Mouse (Mus musculus) ES-Bruce4 (cell line): ENCODE measurements around the gene Trim5.
"Not testable (repeated sequence)": the region's sequence is repeated elsewhere in the genome, so short reads cannot be mapped to it uniquely, and the experiment has no call there.

Source experiments
- CTCF ChIP-seq: IDR thresholded peaks from one replicate; pipeline ENCODE4 v1.8.1; 2011; ENCODE audit warnings: low read depth, low read length
- EP300 ChIP-seq: IDR thresholded peaks from 2 replicates; pipeline ENCODE4 v1.6.1; 2011; ENCODE audit warnings: low read depth, low read length; ENCODE audit not compliant: insufficient read depth
- POLR2A ChIP-seq: IDR thresholded peaks from one replicate; pipeline ENCODE4 v1.8.1; 2011; ENCODE audit warnings: low read length; ENCODE audit not compliant: insufficient read depth

- TF ChIP-seq CTCF, POLR2A, EP300: not testable (repeated sequence)
These were observed 47.7 kb upstream of the Trim5 start for GRCm38 (mm10) chr7:104335547-104335946.
